Mouse (Mus musculus) c-Kit-negative CD71-positive TER-119-positive erythroid progenitor cells, embryonic 14.5 days (primary cell): Measurements from ENCODE around the gene Dusp22.

Experiments
- DNase-seq: peaks from one replicate; pipeline ENCODE4 v3.0.0-alpha.2; 2013; ENCODE audit warnings: low read depth, low spot score

The Dusp22 gene

DNA sequence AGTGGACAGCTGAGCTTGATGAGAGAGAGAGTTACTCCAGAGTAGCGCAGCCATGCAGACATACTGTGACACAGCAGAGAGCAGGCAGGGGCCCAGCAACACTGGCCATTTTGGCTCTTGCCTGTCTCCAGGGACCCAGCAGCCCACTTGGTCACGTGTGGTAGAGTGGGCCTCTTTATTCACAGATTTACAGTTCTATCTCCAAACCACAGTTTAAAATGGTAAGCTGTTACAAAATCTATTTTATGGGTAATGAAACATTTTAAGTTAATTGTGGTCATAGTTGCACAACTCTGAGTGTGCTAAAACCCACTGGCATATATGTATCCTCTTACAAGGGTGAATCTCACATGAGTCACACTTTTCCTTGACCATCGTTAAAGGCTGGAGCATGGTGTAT is 9.5 kb downstream of the Dusp22 start:
- no peak for DNase-seq

DNA sequence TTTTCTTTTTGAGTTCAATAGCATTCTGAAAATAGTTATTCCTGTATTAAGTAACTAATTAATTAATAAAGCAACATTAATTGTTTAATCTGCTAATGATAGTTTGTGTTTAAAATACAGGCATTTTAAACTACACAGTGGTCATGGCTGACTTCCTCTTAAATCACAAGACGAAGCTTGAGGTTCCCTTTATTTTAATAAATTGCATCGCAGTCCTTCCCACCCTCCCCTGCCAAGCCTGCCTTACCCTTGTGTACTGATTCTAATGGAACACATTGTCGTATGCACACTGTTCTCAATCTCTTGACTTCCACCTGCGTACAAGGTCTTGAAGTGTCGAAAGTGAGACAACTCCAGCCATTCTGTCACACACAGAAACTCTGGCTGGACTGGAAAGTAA is 14.1 kb downstream of the Dusp22 start:
- DNase-seq = no peak

DNA sequence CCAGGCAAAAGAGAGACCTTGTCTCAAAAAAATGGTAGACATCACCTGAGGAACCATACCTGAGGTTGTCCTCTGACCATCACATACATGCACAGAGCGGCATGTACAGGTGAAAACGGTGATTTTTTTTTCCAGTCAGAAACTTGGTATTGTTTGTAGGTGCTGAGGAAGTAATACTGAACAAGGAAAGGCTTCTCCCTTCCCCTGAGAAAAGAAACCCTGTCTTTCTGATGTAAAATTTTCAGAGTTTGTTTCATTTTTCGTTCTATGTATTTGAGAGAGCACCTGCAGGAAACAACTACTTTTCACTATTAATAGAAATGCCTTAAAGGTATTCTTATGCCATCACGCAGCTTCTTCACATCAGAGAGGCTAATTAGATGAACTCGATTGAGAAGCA is 19.0 kb downstream of the Dusp22 start:
- DNase-seq = no peak

DNA sequence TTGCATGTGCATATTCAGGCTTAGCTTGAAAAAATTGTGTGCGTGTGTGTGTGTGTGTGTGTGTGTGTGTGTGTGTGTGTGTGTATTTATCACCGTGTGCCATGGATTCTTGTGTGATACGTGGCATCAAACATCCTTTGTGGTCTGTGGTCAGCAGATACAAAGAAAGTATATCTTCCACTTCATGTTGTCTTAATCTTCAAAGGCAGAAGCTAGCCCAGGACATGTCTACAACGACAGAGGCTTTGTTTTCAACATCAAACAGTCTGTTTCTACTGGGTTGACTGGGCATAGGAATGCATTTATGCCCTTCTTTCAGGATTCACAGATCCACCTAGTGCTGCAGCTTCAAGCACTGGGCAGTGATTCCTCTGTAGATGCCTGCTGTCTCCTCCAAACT is 22.1 kb downstream of the Dusp22 start:
- no peak for DNase-seq

DNA sequence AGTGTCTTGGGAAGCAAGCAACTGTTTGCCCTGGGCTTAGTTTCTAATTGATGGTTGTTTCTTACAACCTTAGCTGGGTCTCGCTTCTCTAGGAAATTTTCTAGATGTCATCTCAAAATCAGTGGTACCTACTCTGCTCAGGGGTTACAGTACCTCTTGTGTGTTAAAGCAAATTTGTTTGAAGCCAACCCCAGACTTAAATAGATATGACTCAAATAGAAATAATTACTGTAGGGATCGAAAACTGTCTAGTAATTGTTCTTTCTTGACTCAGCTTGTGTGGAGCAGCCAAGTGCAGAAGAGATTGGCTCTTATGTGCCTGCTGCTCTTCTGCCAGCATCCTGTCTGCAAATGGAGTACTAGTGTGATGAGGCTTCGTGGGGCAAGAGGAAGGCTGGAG is 22.5 kb downstream of the Dusp22 start:
- no peak for DNase-seq

DNA sequence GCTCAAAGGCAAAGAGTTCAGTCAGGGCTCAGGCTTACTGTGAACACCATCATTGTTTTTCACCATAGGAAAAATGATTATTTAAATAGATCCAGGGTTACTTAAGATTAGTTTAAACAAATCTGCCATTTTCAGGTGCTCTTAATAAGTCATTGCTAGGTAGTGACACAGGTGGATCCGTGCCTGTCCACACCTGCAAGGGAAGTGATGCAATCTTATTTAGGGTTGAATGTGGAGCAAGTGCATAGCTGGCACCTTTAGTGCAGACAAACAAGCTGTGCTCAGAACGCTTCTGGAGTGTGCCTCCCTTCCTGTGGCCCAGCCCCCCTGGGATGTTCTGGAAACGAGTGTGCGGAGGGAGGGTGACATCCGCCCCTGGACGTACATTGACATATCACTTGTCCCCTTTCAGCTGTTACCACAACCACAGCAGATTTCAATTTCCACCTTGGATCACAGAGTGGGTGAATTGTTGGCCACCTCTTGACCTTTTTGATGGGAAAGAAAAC is 24.9 kb downstream of the Dusp22 start:
- no peak for DNase-seq

DNA sequence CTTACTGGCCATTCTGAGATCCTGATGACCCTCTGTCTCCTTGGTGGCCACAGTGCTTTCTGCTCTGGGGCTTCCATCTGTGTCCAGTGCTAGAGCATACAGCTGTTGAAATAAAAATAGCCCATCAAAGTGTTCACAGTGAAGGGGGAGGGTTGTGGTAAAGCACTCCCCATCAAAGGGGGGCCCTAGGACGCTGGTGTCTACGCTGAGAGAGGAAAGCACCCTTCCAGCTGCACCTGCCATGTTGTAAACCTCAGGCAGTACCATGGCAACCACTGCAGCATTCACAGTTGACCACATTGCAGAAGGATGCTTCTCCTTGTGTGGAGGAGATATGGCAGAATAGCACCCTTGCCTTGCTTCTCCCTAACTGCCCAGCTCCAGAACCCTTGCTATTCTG is 26.2 kb downstream of the Dusp22 start:
- no peak for DNase-seq

DNA sequence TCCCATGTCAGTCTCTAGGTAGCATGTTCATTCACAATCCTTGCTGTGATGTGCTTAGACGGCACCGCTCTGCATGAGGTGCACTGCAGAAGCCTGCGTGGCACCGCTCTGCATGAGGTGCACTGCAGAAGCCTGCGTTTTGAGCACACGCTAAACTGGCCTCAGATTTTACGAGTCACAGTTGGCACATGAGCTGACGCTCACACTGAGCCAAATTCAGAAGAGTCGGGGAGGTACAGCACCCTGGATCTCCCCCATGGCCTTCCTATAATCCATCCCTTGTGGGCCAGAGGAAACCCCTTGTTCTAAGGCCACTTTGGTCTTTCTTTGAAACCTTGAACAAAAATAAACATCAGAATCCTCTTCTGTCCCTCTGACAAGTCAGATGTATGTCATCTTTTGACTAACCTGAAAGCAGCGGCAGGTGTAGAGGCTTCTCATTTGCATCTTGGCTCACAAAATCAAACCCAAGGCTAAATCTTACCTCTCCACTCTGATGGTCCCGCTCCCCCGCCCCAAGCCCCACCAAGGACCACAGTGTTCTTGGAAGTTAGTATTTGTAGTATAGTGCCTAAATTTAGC is 28.3 kb downstream of the Dusp22 start:
- DNase-seq = no peak

DNA sequence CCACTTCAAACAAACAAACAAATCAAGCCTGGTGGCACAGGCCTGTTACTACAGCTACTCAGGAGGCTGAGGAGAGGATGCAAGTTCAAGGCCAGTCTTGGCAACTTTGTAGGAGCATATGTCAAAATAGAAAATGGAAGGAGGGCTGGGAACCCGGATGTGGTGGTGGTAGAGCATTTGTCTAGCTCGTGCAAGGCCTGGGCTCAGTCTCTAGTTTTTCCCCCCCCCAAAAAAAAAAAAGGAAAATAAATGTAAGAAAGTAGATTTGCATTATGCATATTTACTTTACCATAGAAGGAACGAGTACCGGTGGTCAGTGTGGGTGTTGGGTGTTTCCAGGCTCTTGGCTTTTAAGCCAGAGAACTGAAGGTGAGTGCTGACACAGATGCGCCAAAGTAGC is 29.7 kb downstream of the Dusp22 start:
- no peak for DNase-seq

DNA sequence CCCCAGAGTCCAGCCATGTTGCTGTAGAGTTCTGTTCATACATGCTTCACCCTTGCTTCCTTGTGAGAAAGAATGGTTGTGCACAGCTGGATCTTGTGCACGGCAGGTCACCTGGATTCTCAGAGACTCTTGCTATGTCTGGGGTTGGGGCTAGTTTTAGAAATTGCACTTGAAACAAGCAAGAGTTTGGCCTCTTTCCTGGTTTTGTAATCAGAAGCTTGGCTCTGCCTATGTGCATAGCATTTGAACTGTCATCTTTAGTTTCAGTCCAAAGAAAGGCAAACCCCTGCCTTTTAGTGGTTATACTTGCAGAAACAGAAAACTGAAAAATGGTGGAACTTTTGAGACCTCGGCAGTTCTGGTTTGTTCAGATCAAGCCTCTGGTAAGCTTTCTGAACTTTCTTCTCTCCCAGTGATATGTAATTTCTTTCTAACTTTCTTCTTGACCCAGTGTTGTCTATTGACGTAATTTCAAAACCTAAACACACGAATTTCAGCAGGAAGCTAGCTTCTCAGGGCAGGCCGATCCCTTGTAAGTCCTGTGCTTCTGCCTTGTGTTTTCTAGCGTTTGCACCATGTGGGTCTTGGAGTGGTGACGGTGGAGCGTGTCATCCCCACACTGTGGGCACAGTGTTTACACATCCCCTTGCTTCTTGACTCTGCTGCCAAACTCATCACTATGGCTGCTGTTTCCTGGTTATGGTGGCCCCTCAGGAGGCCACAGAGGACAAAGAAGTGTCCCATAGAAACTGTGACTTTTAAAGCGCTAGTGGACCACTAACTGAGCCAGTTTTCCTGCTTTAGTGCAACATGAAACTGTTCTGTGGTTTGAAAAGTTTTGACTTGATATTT is 31.9 kb downstream of the Dusp22 start:
- DNase-seq = no peak

DNA sequence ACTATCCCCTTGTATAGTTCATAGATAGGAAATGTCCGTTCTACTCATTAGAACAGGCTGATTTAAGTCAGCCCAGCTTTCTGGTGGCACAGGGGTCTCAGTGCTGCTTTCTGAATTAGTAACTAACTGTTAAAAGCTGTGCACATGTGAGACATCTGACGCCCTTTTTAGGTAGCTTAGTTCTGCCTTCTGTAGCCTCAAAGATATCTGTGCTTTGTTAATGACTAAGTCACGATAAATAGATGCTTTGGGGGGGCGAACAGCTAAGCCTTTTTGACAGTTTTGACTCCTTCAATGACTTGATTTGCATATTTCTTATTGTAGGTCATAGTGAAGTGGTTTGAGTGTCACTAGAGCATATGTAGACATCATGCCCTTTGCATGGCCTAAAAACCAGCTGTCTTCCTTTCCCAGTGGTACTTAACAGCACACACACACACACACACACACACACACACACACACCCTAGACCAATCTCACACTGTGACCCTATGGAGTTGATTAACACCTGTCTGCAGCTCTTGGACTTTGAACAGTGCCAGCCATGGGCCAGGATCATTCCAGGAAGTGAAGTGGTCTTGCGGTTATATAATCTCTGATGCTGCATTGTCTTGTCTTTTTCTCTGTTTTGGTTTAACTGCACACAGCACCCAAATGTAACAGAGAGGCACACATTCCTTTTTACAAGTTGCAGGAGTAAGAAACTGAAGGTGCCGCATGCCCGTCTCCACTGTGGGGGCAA is 33.0 kb downstream of the Dusp22 start:
- DNase-seq = no peak

DNA sequence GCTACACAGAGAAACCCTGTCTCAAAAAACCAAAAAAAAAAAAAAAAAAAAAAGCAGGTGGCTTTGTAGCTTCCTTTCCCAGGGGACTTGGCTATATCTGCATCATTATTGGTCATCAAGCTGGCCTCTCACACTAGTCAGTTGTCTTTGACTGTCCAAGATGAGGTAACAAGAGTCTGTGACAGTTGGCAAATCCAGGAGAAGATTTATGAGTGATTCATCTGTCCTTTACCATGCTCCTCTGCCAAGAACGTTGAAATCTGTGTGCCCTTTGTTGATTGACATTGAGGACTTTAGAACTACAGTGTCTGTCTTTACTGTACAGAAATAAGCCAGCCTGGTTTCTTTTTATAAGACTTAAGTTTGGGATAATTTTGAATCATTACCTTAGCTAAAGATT is 35.4 kb downstream of the Dusp22 start:
- DNase-seq = no peak

DNA sequence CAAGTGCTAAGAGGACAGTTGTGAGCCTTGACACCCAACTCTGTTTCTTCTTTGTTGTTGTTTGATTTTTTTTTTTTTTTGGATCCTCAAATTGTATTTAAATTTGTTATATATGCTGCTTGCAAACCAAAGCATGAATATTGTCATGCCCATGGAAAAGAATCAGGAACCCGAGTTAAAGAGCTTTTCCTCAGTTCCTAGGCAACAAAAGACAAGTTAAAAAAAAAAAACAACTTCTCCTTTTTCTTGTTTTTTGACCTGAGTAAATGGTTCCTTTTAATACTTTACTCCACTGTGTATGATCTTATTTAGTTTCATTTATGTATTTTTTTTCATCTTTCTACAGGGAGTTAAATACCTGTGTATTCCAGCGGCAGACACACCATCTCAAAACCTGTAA is 36.1 kb downstream of the Dusp22 start:
- DNase-seq = no peak

DNA sequence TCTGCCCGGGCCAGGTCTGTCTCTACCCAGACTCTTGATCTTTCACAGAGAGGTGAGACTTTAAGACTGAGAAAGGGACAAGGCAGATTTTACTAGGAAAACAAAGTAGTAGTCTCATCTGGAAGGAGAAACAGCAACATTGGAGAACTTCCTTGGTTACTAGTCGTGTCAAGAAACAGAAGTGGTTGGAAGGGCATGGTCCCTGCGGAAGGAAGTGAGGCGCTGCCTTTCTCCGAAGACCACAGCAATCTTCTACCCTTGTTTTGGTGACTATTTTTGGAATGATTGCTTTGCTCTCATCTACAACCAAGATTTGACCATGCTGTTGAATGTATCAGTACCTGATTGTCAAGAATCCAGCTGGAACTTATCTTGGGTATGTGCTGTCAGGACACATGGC is 38.1 kb downstream of the Dusp22 start:
- DNase-seq = no peak

DNA sequence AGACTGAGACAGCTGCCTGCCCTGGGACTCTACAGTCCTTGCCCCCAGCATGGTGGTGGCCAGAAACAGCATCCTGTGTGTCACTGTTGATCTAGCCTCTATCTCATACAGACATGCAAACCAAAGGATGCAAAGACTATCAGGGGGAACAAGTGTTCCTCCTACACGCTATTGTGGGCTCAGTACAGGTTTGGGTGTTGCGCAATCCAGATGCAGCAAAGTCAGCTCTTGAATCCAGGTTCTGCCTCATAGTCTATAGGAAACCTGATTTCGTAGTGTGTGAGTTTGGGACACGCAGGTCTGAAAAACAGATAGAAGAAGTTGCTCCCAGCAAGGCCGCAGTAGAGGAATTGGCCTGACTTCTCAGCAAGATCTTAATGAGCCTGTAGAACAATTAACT is 42.9 kb downstream of the Dusp22 start:
- no peak for DNase-seq

DNA sequence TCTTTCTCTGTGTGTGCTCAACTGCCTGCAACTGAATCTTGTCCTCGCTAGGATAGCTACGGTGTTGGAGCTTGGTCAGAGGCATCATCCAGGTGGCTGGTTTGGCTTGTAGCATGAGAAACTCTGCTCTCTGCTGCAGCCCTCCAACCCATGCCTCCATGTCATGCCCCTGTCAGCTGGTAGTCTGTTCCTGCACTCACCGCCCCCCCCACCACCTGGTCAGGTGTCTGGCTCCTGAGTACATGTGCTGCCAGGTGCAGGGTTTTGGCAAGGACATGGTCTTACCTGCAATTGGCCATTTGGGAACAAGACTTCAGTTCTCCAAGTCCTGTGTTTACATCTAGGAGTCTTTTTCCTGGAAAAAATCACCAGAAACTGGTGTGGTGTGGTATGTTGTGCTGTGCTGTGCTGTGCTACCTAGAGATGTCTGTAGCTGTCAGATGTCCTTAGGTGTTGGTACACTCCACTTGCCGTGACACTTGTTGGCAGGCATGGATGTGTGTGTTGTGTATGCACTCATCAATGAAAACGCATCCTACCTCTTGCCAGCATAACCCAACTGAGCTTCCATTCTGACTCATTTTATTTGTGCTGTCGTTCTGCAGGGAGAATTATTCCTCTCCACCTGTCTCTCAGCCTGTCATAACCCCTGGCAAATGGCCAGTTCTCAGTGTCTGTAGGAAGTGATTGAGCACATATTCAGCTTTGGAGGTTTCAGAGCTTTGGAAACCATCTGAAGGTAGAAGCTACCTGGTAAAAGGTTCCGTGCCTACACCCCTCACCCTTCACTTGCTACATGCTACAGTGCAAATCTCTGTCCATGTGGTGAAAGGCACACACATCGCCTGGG is 44.7 kb downstream of the Dusp22 start:
- no peak for DNase-seq

DNA sequence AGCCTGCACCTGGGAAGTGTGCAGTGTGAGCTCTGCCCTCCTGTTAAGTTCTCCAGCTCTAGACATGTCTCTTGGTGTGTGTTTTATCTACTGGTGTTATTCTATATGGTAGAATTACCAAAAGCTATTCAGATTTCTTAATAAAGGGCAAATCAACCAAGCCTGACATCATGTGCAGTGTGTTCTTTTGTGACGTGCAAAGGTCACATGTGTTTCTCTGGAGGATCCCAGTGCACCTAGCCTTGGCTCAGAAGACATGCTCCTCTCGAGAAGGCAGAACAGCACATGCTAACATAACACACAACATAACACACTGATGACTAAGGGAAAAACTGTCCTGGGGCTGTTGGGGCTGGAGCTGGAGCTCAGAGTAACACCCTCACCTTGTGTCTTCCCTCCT is 51.3 kb downstream of the Dusp22 start:
- no peak for DNase-seq

DNA sequence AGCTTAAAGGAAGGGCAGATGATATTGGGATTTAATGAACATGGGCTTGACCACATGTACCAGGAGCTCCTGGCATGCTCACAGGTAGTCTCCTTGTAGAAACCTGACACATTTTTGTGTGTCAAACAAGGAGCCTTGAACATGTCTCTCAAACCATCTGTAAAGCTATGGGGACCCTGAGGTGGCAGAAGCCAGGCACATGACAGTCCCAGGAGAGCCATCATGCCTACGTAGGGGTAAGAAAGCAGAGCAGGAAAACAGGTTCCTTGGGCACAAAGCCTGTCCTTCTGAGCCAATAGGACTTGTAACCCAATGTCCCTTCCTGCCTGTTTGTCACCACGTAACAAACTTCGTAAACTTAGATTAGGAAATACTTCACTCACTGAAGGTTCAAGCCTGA is 51.9 kb downstream of the Dusp22 start:
- no peak for DNase-seq

DNA sequence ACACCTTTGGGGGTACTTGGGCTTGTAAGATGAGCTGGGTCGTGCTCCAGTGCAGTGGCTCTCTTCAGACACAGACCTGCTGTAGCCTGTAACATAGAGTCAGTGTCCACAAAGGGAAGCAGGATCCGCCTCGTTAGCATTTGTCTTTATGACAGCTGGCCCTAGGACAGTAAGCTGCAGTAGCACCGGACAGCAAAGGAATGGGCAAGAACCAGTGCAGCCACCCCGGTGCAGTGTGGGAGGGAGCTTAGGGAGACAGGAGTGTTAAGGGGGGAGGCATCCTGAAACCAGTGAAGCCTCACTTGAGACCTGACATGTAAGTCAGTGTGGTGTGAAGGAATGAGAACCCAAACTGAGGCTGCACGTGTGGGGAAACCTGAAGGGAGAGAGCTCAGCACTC is 52.5 kb downstream of the Dusp22 start:
- DNase-seq = no peak

DNA sequence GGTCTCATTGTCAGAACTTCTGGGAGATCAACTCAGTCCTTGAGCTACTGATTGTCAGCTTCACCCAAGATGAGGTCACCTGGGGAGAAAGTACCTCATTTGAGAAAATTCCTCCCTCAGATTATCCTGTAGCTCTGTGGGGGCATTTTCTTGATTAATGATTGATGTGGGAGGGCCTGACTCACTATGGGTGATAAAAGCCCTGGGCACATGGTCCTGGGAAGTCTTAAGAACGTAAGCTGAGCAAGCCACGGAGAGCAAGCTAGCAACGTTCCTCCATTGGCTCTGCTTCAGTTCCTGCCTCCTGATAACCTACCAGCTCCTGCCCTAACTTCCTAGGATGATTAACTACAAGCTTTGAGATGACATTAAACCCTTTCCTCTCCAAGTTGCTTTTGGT is 53.8 kb downstream of the Dusp22 start:
- DNase-seq = no peak

DNA sequence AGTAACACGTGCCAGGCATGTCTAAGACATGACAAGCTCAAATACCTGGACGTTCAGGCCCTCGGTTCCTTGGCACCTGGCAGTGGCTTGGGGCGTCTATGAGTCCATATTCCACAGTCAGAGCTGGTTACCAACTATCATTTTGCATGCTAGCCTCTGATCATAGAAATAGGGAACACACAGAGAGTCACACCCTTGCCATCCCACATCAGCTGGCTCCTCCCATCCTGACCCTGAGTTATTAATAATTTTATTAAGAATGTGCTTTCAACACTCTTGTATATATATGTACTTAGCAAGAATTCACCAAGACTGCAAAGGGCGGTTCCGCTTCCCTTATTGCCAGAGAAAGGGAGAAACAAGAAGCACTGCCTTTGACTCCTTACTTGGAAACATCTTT is 54.8 kb downstream of the Dusp22 start:
- no peak for DNase-seq

DNA sequence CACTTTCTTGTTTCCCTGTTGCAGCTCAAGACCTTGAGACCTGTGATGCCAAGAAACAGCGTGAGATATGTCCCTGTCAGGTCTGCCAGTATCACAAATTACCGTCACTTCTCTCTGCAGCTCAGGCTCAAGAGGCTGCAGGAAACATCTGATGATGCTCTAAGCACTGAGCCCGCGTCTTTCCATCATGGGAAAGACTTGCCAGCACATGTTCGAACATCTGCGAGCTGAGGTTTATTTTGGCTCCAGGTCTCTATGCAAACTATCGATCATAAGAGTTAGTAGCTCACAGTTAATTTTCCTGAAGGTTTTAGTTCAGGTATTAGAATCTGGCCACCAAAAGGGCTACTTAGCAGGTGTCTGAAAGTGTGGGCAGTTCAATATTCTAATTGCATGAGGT is 55.3 kb downstream of the Dusp22 start:
- DNase-seq = no peak
